Mouse (Mus musculus) intestine, embryonic 14.5 days (tissue): ENCODE measurements around the gene Lrrn2. TPM values are rescaled to one million over a fixed set of nuclear protein-coding genes. Genes with fewer than 3 reads are reported as not detected.
A peak's percentile ranks its signal among the peaks of the same experiment; 100 is the strongest.

Source experiments
- ATAC-seq: fragments of 200-750 bp; cut with Nextera tagmentation; replicated peaks from 2 replicates; pipeline ENCODE4 v1.8.0; 2017; ENCODE audit warnings: low read depth, moderate number of reproducible peaks, moderate TSS enrichment, moderate library complexity; ENCODE audit not compliant: low FRiP score, low TSS enrichment
- DNase-seq: peaks from one replicate; pipeline ENCODE4 v3.0.0-alpha.2; 2018; ENCODE audit warnings: low spot score
- H3K27ac ChIP-seq: fragments of 300-500 bp; sonication (generic); 2 replicates; pipeline ENCODE4 v1.5.1; 2014; ENCODE audit warnings: low read depth, mild to moderate bottlenecking, control low read depth
- H3K27me3 ChIP-seq: fragments of 300-500 bp; sonication (generic); replicated peaks from 2 replicates; pipeline ENCODE4 v1.6.1; 2014; ENCODE audit warnings: low read length, control low read depth; ENCODE audit not compliant: control insufficient read depth, insufficient read depth
- H3K36me3 ChIP-seq: fragments of 300-500 bp; sonication (generic); 2 replicates; pipeline ENCODE4 v1.6.1; 2014; ENCODE audit warnings: low read length, control low read depth; ENCODE audit not compliant: control insufficient read depth, insufficient read depth
- H3K4me1 ChIP-seq: fragments of 300-500 bp; sonication (generic); replicated peaks from 2 replicates; pipeline ENCODE4 v1.6.1; 2014; ENCODE audit warnings: low read length, control low read depth, mixed read lengths; ENCODE audit not compliant: control insufficient read depth, insufficient read depth
- H3K4me2 ChIP-seq: fragments of 300-500 bp; sonication (generic); 2 replicates; pipeline ENCODE4 v1.6.1; 2014; ENCODE audit warnings: low read length
- H3K4me3 ChIP-seq: fragments of 300-500 bp; sonication (generic); 2 replicates; pipeline ENCODE4 v1.5.1; 2014; ENCODE audit warnings: low read depth, low read length, control low read depth, mixed read lengths
- H3K9ac ChIP-seq: fragments of 300-500 bp; sonication (generic); 2 replicates; pipeline ENCODE4 v1.6.1; 2014; ENCODE audit warnings: mild to moderate bottlenecking, low read length
- H3K9me3 ChIP-seq: fragments of 300-500 bp; sonication (generic); 2 replicates; pipeline ENCODE4 v1.6.1; 2016; ENCODE audit warnings: low read length, control low read depth; ENCODE audit not compliant: control insufficient read depth
- WGBS: fragments of 180-500 bp; shearing (Covaris S2); extraction: QIAGEN DNeasy Blood & Tissue Kit; methylation state at CpG from one replicate; pipeline ENCODE4 v1.1.7; 2014; 5-methylcytosine and 5-hydroxymethylcytosine counted together
- polyA plus RNA-seq: library from polyadenylated mRNA; unstranded; fragments of >200 nt; fragmentation: Nextera tagmentation; extraction: Ambion mirVana; gene quantifications from 2 replicates; pipeline ENCODE4 v1.2.1, GENCODE M21; 2014

Lrrn2 gene
- polyA plus RNA-seq = 4.4 and 4.9 TPM in 2 replicates

- H3K4me3 ChIP-seq = peak within 1 kb of the TSS; percentile 51
- H3K4me1 ChIP-seq = peaks cover 12% of the 10 kb centered on the region; the same call in 1 of the 2 replicates
- under 1% methylated on average over 75 of the region's 80 CpGs for WGBS
- peak within 1 kb of the TSS; percentile 34 for H3K9ac ChIP-seq
- H3K27me3 ChIP-seq = peaks cover 65% of the 10 kb centered on the region
- peak within 1 kb of the TSS; percentile 75 for H3K4me2 ChIP-seq
- H3K36me3 ChIP-seq = no peaks in the 10 kb centered on the region
- ATAC-seq = peak; percentile 53
- DNase-seq = peak; percentile 81
- no peak within 1 kb of the TSS for H3K27ac ChIP-seq
- no peaks in the 10 kb centered on the region for H3K9me3 ChIP-seq
These were observed at the start of gene Lrrn2 for GRCm38 (mm10) chr1:132880161-132881005. Gene Lrrn2 (plus strand): TSS chr1:132880273.

GRCm38 (mm10) chr1:132831963-132832362, 48.1 kb upstream of the Lrrn2 start:
- H3K27ac ChIP-seq = no peak overlapping the region

GRCm38 (mm10) chr1:132834037-132834436, 46.0 kb upstream of the Lrrn2 start:
- Histone ChIP-seq H3K4me1 (no peaks in the 10 kb centered on the region), H3K36me3 (no peaks in the 10 kb centered on the region), H3K27me3 (no peaks in the 10 kb centered on the region), H3K4me2 (no peak overlapping the region), H3K27ac (no peak overlapping the region), H3K9ac (no peak overlapping the region), H3K4me3 (no peak overlapping the region), H3K9me3 (no peaks in the 10 kb centered on the region)
- no peak for ATAC-seq
- DNase-seq = no peak
- WGBS = 40% methylated on average over 8 of the region's 8 CpGs

More at GRCm38 (mm10) chr1:132831963-132832362, 48.1 kb upstream of the Lrrn2 start:
- Histone ChIP-seq H3K4me1 (no peaks in the 10 kb centered on the region), H3K4me2 (no peak overlapping the region), H3K36me3 (no peaks in the 10 kb centered on the region), H3K9ac (no peak overlapping the region), H3K27me3 (no peaks in the 10 kb centered on the region), H3K9me3 (no peaks in the 10 kb centered on the region), H3K4me3 (no peak overlapping the region)
- no peak for DNase-seq
- 87% methylated on average over 4 of the region's 4 CpGs for WGBS
- ATAC-seq = no peak

- DNase-seq (no peak), ATAC-seq (no peak)
- WGBS = 76% methylated on average over 8 of the region's 8 CpGs
- Histone ChIP-seq H3K27ac (no peak overlapping the region), H3K27me3 (no peaks in the 10 kb centered on the region), H3K4me2 (no peak overlapping the region), H3K4me3 (no peak overlapping the region), H3K36me3 (no peaks in the 10 kb centered on the region), H3K4me1 (no peaks in the 10 kb centered on the region), H3K9me3 (no peaks in the 10 kb centered on the region), H3K9ac (no peak overlapping the region)
These were observed 43.2 kb upstream of the Lrrn2 start for GRCm38 (mm10) chr1:132836895-132837294.

GRCm38 (mm10) chr1:132837691-132838090, 42.4 kb upstream of the Lrrn2 start:
- Histone ChIP-seq H3K27me3 (no peaks in the 10 kb centered on the region), H3K4me1 (no peaks in the 10 kb centered on the region), H3K4me3 (no peak overlapping the region), H3K36me3 (no peaks in the 10 kb centered on the region), H3K9ac (no peak overlapping the region), H3K4me2 (no peak overlapping the region), H3K27ac (no peak overlapping the region), H3K9me3 (no peaks in the 10 kb centered on the region)
- no peak for DNase-seq
- 68% methylated on average over 5 of the region's 5 CpGs for WGBS
- no peak for ATAC-seq

- no peaks in the 10 kb centered on the region for H3K4me1 ChIP-seq
- H3K4me2 ChIP-seq = no peak overlapping the region
- ATAC-seq = no peak
- no peak overlapping the region for H3K9ac ChIP-seq
- H3K27me3 ChIP-seq = no peaks in the 10 kb centered on the region
- H3K36me3 ChIP-seq = no peaks in the 10 kb centered on the region
- WGBS = 73% methylated on average over 1 of the region's 1 CpGs
- no peak overlapping the region for H3K4me3 ChIP-seq
- no peak for DNase-seq
- H3K9me3 ChIP-seq = no peaks in the 10 kb centered on the region
- H3K27ac ChIP-seq = no peak overlapping the region
These were observed 41.7 kb upstream of the Lrrn2 start for GRCm38 (mm10) chr1:132838371-132838770.

- no peaks in the 10 kb centered on the region for H3K27me3 ChIP-seq
- H3K4me3 ChIP-seq = no peak overlapping the region
- H3K4me1 ChIP-seq = no peaks in the 10 kb centered on the region
- H3K4me2 ChIP-seq = no peak overlapping the region
- no peak for ATAC-seq
- no peak for DNase-seq
- WGBS = 82% methylated on average over 10 of the region's 10 CpGs
- no peaks in the 10 kb centered on the region for H3K9me3 ChIP-seq
- H3K27ac ChIP-seq = no peak overlapping the region
- H3K36me3 ChIP-seq = no peaks in the 10 kb centered on the region
- H3K9ac ChIP-seq = no peak overlapping the region
These were observed 36.5 kb upstream of the Lrrn2 start for GRCm38 (mm10) chr1:132843612-132844011.

- WGBS = 85% methylated on average over 20 of the region's 20 CpGs
These were observed 35.8 kb upstream of the Lrrn2 start for GRCm38 (mm10) chr1:132844088-132844804.

More at GRCm38 (mm10) chr1:132844088-132844804, 35.8 kb upstream of the Lrrn2 start:
- no peaks in the 10 kb centered on the region for H3K36me3 ChIP-seq
- H3K9ac ChIP-seq = no peak overlapping the region
- ATAC-seq (no peak), DNase-seq (no peak)
- H3K4me3 ChIP-seq = no peak overlapping the region
- no peak overlapping the region for H3K4me2 ChIP-seq
- no peaks in the 10 kb centered on the region for H3K27me3 ChIP-seq
- H3K9me3 ChIP-seq = peaks cover 4% of the 10 kb centered on the region; the same call in 1 of the 2 replicates
- no peak overlapping the region for H3K27ac ChIP-seq
- no peaks in the 10 kb centered on the region for H3K4me1 ChIP-seq
